Mouse (Mus musculus) C2C12 (cell line): ENCODE data around the gene Fgd3.

Experiments used
- CEBPB ChIP-seq: IDR thresholded peaks from one replicate; pipeline ENCODE4 v1.6.1; 2011; ENCODE audit warnings: low read depth, mild to moderate bottlenecking, control low read depth, moderate library complexity
- CTCF ChIP-seq: IDR thresholded peaks from one replicate; pipeline ENCODE4 v1.5.1; 2011; ENCODE audit not compliant: control insufficient read depth, insufficient read depth, insufficient read length
- FOSL1 ChIP-seq: IDR thresholded peaks from one replicate; pipeline ENCODE4 v1.8.0; 2011; ENCODE audit warnings: mild to moderate bottlenecking, low read length; ENCODE audit not compliant: poor library complexity, insufficient read depth, severe bottlenecking
- MAX ChIP-seq: IDR thresholded peaks from one replicate; pipeline ENCODE4 v1.6.1; 2011; ENCODE audit warnings: mild to moderate bottlenecking, control low read depth
- MYOG ChIP-seq: IDR thresholded peaks from one replicate; pipeline ENCODE4 v1.6.1; 2011; ENCODE audit not compliant: control insufficient read depth, insufficient read length; ENCODE audit errors: extremely low read depth
- USF1 ChIP-seq: IDR thresholded peaks from one replicate; pipeline ENCODE4 v1.6.1; 2011; ENCODE audit warnings: low read depth, mild to moderate bottlenecking, control low read depth, moderate library complexity

GRCm38 (mm10) chr13:49234711-49235110 lies 85.4 kb downstream of the Fgd3 start:
- TF ChIP-seq CTCF (no peak), MYOG (no peak), USF1 (no peak), MAX (no peak), CEBPB (no peak), FOSL1 (no peak)
